Mouse (Mus musculus) fibroblast of lung, adult 2 months (primary cell): ENCODE data around the gene Entpd5.

Experiments
- DNase-seq: peaks from one replicate; pipeline ENCODE4 v3.0.0-alpha.2; 2011; ENCODE audit warnings: low read depth

Gene Entpd5

DNA sequence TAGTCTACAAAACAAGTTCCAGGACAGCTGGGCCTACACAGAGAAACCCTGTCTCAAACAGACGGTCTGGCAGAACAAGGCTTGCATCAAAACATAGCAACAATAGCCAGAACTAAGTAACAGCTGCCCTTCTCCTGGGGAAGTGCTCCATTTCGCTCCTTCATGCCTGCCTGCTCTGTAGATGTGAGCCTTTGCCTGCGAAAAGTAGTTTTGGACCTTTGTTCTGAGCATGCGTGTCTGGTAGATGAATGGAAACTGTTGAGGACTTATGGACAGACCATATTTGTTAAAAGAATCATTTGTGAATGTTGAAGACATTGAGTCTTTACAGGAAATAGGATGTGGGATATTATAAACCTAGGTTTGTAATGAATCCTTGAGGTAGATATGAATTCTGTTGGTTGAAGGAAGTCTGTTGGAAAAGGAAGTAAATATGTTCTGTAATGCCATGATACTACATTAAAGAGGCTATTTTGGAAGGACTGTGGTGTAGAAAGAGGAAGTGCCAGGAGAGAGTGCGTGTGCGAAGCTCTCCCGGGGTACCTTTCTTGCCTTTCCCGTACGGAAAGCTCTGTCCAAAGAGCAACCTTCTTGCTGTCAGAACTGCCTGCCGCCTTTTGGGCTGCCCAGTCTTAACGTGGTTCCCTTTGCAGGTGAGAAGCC lies 71.7 kb downstream of the Entpd5 start:
- no peak for DNase-seq

DNA sequence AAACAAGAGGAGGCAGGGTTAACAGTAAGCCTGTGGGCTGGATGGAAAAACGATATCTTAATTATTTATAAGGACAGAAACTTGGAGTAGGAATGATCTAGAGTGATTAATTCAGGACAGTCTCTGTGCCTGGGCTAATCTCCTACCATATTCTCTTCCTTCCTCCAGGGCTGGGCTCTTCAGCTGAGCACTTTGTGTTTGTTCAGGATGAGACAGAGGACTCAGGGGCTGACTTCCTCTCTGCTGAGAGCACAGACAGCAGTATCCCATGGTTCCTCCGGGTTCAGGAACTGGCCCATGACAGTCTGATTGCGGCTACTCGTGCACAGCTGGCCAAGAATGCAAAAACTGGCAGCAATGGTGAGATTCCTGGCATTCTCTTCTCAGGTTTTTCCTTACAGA lies 81.7 kb downstream of the Entpd5 start:
- no peak for DNase-seq
